9 mouse cellular contexts compared by ENCODE assay signal in genomic region chr12:108546508-108547153, GRCm38 (mm10). TPM values are rescaled to one million over a fixed set of nuclear protein-coding genes. Genes with fewer than 3 reads are reported as not detected.
A peak's percentile ranks its signal among the peaks of the same experiment; 100 is the strongest.
DNase-seq lines count a peak whose midpoint lies in the region; ATAC-seq and TF ChIP-seq lines count a peak whose summit lies in the region.
"Had no signal": no experiment of that assay in that cellular context is flagged by ENCODE, and none has a peak within 500 bp of the region (broad histone marks: within the 10 kb centered on the region; RNA-seq: fewer than 3 reads in every experiment).

No protein-coding gene starts in this region.

- 0 out of 2 replicates have a peak, but pooled peaks have one; percentile 28 for ATAC-seq in hindbrain, embryonic 13.5 days (ENCODE audit: low FRiP score)
- peak; percentile 70 for ATAC-seq in neural tube, embryonic 12.5 days (ENCODE audit: low FRiP score, low read depth)
- ATAC-seq in megakaryocyte-erythroid progenitor cell, adult 5-6 weeks (replicated peaks; ENCODE audit: low FRiP score, low TSS enrichment, poor library complexity, severe bottlenecking) = no peak
- ATAC-seq in megakaryocyte, adult 5-6 weeks (ENCODE audit: poor library complexity, severe bottlenecking) = no peak

- no peak for TF ChIP-seq CTCF in left cerebral cortex, adult 2 months (IDR thresholded peaks at IDR 0.05)

- DNase-seq in left cerebral cortex, adult 2 months (ENCODE audit: extremely low spot score in 1 of 2, low spot score in 2 of 2) = no peak
- DNase-seq in left cerebral cortex, postnatal 25 days (ENCODE audit: low spot score in 2 of 2) = no peak
- peak; percentile 58 for DNase-seq in embryo, embryonic 9.5 days (ENCODE audit: extremely low spot score)
- DNase-seq in thymus, postnatal 25 days = no peak

- intact Hi-C loops in left cerebral cortex, adult 2 months (cut with DNase I) = no loop called here
- intact Hi-C loops in left cerebral cortex, postnatal 25 days (cut with DNase I) = no loop called here

- no peaks in the 10 kb centered on the region for H3K9me3 ChIP-seq in hindbrain, embryonic 13.5 days
- H3K9me3 ChIP-seq in neural tube, embryonic 12.5 days = no peaks in the 10 kb centered on the region

- 9% methylated on average over 10 of the region's 10 CpGs for WGBS in hindbrain, embryonic 13.5 days
- WGBS in neural tube, embryonic 12.5 days = 6% methylated on average over 10 of the region's 10 CpGs

- H3K36me3 ChIP-seq in hindbrain, embryonic 13.5 days = no peaks in the 10 kb centered on the region
- no peaks in the 10 kb centered on the region for H3K36me3 ChIP-seq in neural tube, embryonic 12.5 days

- H3K4me1 ChIP-seq in hindbrain, embryonic 13.5 days (replicated peaks) = peaks cover 9% of the 10 kb centered on the region
- H3K4me1 ChIP-seq in neural tube, embryonic 12.5 days = peaks cover 10% of the 10 kb centered on the region

- H3K9ac ChIP-seq in hindbrain, embryonic 13.5 days = no peak overlapping the region
- no peak overlapping the region for H3K9ac ChIP-seq in neural tube, embryonic 12.5 days

- H3K4me2 ChIP-seq in hindbrain, embryonic 13.5 days = peak overlapping the region; percentile 6; the same call in 1 of the 2 replicates
- peak overlapping the region; percentile 2 for H3K4me2 ChIP-seq in neural tube, embryonic 12.5 days (replicated peaks)

- H3K27me3 ChIP-seq in hindbrain, embryonic 13.5 days = no peaks in the 10 kb centered on the region
- H3K27me3 ChIP-seq in neural tube, embryonic 12.5 days (replicated peaks) = no peaks in the 10 kb centered on the region

- peak overlapping the region; percentile 26; the same call in 1 of the 2 replicates for H3K27ac ChIP-seq in left cerebral cortex, adult 2 months
- peak overlapping the region; percentile 35 for H3K27ac ChIP-seq in hindbrain, embryonic 13.5 days
- peak overlapping the region; percentile 53; the same call in 1 of the 2 replicates for H3K27ac ChIP-seq in neural tube, embryonic 12.5 days

- no peak overlapping the region for H3K4me3 ChIP-seq in left cerebral cortex, adult 2 months
- H3K4me3 ChIP-seq in hindbrain, embryonic 13.5 days = no peak overlapping the region
- H3K4me3 ChIP-seq in neural tube, embryonic 12.5 days = no peak overlapping the region

RNA-seq across cellular contexts. Expression of gene Evl, which starts 7.9 kb away (rescaled TPM):
- total RNA-seq in left cerebral cortex, adult 2 months (2021) = 100 to 1,000 TPM; 242 to 249 TPM
- 100 to 1,000 TPM; 260 to 266 TPM for total RNA-seq in left cerebral cortex, postnatal 25 days (2021)
- 205 and 206 TPM in 2 replicates for polyA plus RNA-seq in hindbrain, embryonic 13.5 days (2015; fragmentation: Nextera tagmentation; extraction: Ambion mirVana)
- polyA plus RNA-seq in neural tube, embryonic 12.5 days (2016; fragmentation: Nextera tagmentation; extraction: Ambion mirVana) = 151 and 156 TPM in 2 replicates
- total RNA-seq in megakaryocyte-erythroid progenitor cell, adult 5-6 weeks (2014; fragmentation: Nextera tagmentation) = 5.5 and 11.1 TPM in 2 replicates
- total RNA-seq in megakaryocyte-erythroid progenitor cell, adult 5-6 weeks (2017) = 1.4 and 26.8 TPM in 2 replicates
- 153 and 169 TPM in 2 replicates for total RNA-seq in megakaryocyte, adult 5-6 weeks (2015)
- 109 and 125 TPM in 2 replicates for total RNA-seq in megakaryocyte, adult 5-6 weeks (2017)
- total RNA-seq: MEL had no signal

Comparison
In these comparisons a context has a peak if more than half of its experiments do, and no peak if none do; other contexts are left out.
1. ATAC-seq: peak in hindbrain, embryonic 13.5 days (single experiment) and neural tube, embryonic 12.5 days (single experiment); none in megakaryocyte-erythroid progenitor cell, adult 5-6 weeks (single experiment) and megakaryocyte, adult 5-6 weeks (single experiment).
2. Peak in every context shown above with its lines, with median percentiles within 50 percentile points of each other: H3K27ac ChIP-seq.